Mouse (Mus musculus): Measurements from ENCODE around the gene Anapc15. TPM values are rescaled to one million over a fixed set of nuclear protein-coding genes. Genes with fewer than 3 reads are reported as not detected.

The Anapc15 gene
- polyA plus RNA-seq, 1 experiment = 103 TPM

DNA sequence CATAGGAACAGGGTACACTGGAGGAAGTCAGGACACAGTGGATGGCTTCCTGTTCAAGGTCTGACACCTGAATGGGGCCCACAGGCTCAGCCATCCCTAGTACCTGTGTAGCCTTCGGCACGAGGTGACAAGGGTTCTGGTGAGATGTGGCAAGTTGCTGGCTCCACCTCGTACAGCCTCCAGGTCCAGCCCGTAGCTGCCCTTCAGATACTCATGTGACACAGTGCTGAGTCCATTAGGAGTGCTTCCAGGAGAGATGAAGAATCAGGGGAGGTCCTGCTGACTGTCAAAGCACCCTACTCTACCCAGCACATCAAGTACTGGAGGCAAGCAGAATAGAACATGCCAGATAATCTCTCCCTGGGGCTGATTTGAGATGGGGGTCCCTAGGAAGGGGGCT, 31.1 kb upstream of the Anapc15 start:
- no peak overlapping the region for H3K4me3 ChIP-seq (ENCODE audit: insufficient read depth, low read length)
- peaks cover 11% of the 10 kb centered on the region for H3K4me1 ChIP-seq (ENCODE audit: control insufficient read depth, insufficient read depth, low read length)
- no peak overlapping the region for H3K27ac ChIP-seq (ENCODE audit: insufficient read depth, low read depth, low read length)
- no peak for TF ChIP-seq POLR2A (IDR thresholded peaks at IDR 0.05; ENCODE audit: borderline replicate concordance, low read depth, low read length)
- no peak for TF ChIP-seq CTCF (IDR thresholded peaks at IDR 0.05; ENCODE audit: low read depth, low read length)

DNA sequence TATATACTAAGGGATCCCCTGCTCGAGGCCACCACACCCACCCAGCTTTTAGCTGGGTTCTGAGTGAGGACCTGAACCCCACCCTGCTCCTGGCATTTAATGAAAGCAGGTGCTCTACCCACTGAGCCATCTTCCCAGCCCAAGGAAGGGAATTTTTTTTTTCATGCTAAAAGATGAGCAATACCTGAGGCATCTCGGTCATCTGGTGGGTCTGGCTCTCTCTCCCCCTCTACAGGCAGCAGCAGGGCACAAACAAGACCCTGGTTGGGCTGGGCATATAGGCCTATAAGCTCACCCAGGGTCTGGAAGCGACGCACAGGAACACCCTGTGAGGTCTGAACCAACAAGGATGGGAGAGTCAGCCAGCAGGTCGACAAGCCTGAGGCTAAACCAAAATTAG, 30.2 kb upstream of the Anapc15 start:
- TF ChIP-seq CTCF (IDR thresholded peaks at IDR 0.05; ENCODE audit: low read depth, low read length) (no peak), POLR2A (IDR thresholded peaks at IDR 0.05; ENCODE audit: borderline replicate concordance, low read depth, low read length) (no peak)
- Histone ChIP-seq H3K4me3 (ENCODE audit: insufficient read depth, low read length) (no peak overlapping the region), H3K4me1 (ENCODE audit: control insufficient read depth, insufficient read depth, low read length) (peaks cover 12% of the 10 kb centered on the region), H3K27ac (ENCODE audit: insufficient read depth, low read depth, low read length) (no peak overlapping the region)

DNA sequence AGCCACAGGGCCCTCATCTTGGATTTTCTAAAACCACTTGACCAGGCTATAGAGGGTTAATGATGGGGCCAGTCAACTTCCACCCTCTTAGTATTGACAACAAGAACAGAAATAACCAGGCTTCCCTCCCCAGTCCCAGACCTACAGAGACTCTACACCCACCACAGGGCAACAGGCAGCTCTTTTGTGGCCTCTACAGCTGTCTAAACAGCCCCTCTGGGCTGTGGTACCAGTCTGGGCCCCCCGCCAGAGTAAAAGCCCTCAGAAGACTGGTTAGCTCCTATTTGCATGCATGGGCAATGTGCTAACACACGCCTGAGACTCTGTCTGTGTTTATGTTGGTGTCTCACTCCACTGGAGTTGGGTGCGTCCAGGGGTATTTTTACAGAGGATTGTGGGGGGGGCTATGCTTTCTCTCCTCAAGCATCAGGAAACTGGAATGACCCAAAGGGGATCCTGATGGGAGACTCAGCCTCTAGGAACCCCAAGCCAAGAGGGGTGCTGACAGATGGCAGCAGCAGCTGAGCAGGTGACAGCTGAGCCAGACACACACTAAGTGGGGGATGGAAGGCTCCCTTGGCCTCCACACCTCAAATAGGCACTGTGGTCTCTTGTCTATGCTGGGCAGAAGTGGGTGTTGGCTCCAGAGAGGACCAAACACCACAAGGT, 29.5 kb upstream of the Anapc15 start:
- H3K27ac ChIP-seq (ENCODE audit: insufficient read depth, low read depth, low read length) = no peak overlapping the region
- peaks cover 19% of the 10 kb centered on the region for H3K4me1 ChIP-seq (ENCODE audit: control insufficient read depth, insufficient read depth, low read length)
- TF ChIP-seq CTCF (IDR thresholded peaks at IDR 0.05; ENCODE audit: low read depth, low read length) (no peak), POLR2A (IDR thresholded peaks at IDR 0.05; ENCODE audit: borderline replicate concordance, low read depth, low read length) (no peak)
- H3K4me3 ChIP-seq (ENCODE audit: insufficient read depth, low read length) = no peak overlapping the region

DNA sequence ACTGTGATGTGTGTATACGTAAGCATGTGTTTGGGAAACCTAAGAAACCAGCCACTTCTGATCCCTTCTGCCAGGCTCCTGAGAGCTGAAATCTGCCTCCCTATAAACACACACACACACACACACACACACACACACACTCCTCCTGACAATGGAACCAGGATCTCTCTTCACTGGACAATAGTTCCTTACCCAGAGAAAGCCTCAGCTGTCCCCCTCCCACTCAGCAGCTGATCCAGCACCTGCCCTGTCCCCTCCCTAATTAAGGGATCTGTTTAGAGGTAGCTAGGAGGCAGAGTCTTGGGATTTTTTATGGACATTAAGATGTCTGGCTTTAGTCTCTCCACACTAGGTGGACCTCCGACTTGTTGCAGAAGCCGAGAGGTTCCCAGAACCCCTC, 28.6 kb upstream of the Anapc15 start:
- H3K27ac ChIP-seq (ENCODE audit: insufficient read depth, low read depth, low read length) = no peak overlapping the region
- H3K4me1 ChIP-seq (ENCODE audit: control insufficient read depth, insufficient read depth, low read length) = peaks cover 25% of the 10 kb centered on the region
- TF ChIP-seq POLR2A (IDR thresholded peaks at IDR 0.05; ENCODE audit: borderline replicate concordance, low read depth, low read length) (no peak), CTCF (IDR thresholded peaks at IDR 0.05; ENCODE audit: low read depth, low read length) (no peak)
- peak overlapping the region; percentile 70; the same call in 1 of the 2 replicates for H3K4me3 ChIP-seq (ENCODE audit: insufficient read depth, low read length)

DNA sequence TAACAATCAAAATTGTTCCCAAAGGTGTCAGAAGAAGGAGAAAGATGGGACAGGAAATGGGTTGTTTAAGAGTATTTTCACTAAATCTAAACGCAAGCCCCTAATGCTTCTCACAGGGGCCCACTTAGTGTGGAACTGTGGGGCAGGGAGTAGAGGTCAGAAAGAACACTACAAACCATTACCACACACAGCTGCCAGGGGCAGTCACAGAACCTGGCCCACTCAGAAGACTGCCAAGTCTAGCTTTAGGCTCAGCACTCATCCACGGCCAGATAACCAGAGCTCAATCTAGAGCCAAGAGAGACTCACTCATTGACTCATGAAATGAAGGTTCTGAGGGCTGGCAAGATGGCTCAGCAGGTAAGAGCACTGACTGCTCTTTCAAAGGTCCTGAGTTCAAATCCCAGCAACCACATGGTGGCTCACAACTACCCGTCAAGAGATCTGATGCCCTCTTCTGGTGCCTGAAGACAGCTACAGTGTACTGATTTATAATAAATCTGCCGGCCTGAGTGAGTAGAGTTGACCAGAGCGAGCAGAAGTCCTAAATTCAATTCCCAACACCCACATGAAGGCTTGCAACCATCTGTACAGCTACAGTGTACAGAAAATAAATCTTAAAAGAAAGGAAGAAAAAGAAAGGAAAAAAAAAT, 27.9 kb upstream of the Anapc15 start:
- H3K27ac ChIP-seq (ENCODE audit: insufficient read depth, low read depth, low read length) = peak overlapping the region; percentile 77
- peaks cover 32% of the 10 kb centered on the region for H3K4me1 ChIP-seq (ENCODE audit: control insufficient read depth, insufficient read depth, low read length)
- peak; percentile 12; the same call in 1 of the 2 replicates for TF ChIP-seq CTCF (IDR thresholded peaks at IDR 0.05; ENCODE audit: low read depth, low read length)
- no peak for TF ChIP-seq POLR2A (IDR thresholded peaks at IDR 0.05; ENCODE audit: borderline replicate concordance, low read depth, low read length)
- peak overlapping the region; percentile 70 for H3K4me3 ChIP-seq (ENCODE audit: insufficient read depth, low read length)

DNA sequence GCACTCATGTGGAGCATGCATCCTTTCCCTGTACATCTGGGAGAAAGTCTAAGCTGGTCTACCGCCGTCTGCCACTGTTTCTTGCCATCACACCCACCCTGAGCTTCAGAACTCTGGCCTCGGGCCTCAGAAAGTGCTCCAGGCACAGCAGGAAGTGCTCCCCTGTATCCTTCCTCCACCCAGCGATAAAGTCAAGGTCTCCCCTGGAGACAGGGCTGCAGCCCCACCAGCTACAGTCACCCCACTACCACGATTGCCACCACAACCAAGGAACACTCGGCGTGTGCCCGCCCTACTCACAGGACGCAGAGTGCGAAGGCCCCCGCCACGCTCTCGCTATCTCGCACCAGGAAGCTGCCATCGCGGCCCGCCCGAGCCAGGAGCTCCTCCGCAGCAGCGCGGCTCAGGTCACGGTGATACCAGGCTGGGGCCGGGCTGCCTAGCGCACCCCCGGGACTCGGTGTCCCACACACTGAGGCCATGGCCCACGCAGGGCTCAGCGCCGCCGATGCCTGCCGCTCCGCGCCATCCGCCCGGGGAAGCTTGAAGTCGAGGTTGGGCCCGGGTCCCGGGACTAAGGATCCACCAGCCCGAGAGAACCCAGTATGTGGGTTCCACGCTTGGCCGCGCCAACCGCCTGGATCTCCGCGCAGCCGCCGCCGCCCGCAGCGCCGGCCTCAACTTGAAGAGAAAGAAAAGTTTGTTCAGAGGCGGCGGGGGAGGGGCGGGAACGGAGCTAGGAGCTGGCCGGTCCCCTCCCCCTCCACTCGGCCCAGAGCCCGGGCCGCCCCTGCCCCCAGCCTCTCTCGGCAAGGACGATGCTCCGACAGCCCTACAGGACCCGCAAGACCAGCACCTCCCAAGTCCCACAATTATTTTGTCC, 27.0 kb upstream of the Anapc15 start:
- Histone ChIP-seq H3K4me3 (ENCODE audit: insufficient read depth, low read length) (peak overlapping the region; percentile 70), H3K27ac (ENCODE audit: insufficient read depth, low read depth, low read length) (peak overlapping the region; percentile 86), H3K4me1 (ENCODE audit: control insufficient read depth, insufficient read depth, low read length) (peaks cover 32% of the 10 kb centered on the region)
- TF ChIP-seq POLR2A (IDR thresholded peaks at IDR 0.05; ENCODE audit: borderline replicate concordance, low read depth, low read length) (no peak), CTCF (IDR thresholded peaks at IDR 0.05; ENCODE audit: low read depth, low read length) (no peak)

DNA sequence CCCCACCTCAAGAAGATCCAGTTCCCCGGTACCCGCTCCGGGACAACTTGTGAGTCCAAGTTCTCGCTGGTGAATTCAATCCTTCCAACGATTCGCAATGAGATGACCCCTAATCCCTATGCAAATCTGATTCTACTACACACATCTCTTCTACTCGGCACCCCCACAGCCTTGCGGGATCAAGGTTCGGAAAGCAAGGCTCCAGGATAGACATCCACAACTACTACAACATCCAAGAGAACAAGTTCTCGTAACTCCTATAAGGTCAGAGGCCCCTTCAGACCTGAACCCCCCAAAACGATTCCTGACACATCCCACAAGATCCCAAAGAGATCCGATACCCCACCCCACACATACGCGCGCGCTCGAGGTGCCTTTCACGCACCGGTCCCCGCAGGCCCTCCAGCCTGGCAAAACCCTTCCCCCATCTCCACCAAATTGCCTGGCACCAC, 26.3 kb upstream of the Anapc15 start:
- Histone ChIP-seq H3K4me1 (ENCODE audit: control insufficient read depth, insufficient read depth, low read length) (peaks cover 32% of the 10 kb centered on the region), H3K27ac (ENCODE audit: insufficient read depth, low read depth, low read length) (peak overlapping the region; percentile 86), H3K4me3 (ENCODE audit: insufficient read depth, low read length) (peak overlapping the region; percentile 70)
- no peak for TF ChIP-seq POLR2A (IDR thresholded peaks at IDR 0.05; ENCODE audit: borderline replicate concordance, low read depth, low read length)
- no peak for TF ChIP-seq CTCF (IDR thresholded peaks at IDR 0.05; ENCODE audit: low read depth, low read length)

DNA sequence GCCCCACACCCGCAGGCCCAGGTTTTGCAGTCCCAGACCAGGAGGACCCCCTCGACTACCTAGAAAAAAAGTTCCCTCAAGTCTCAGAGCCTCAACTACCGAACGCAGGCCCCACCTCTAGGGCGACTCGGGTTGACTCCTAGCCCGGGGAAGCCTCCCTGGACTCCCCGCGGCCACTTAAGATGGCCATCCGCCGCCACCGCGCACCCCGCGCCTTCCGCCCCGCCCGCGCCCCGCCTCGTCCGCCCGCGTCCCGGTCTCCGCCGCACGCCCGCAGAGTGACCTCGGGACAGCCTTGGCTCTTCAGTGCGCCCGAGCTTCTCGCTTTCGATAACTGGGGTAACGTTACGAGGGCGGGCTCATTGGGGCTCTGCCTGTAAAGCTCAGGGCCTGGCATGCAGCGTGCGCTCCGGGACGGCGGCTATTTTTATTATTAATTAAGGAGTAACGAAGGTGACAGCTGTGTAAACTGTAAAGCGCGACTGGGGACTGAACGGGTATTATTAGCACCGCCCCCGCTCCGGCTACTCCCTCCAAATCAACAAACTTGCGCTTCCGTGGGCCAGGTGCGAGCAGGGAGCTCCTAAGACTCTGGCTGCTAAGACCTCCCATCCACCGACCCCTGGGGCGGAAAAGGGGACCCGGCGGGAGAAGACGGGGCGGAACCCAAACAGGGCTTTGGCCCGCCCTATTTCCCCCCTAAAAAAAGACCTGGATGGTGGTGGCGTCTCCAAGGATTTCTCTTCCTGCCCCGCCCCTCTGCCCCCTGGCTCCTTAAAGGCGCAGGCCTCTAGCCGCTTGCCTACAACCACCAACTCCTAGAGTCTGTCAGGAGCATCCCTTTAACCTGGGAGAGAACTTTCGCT, 25.7 kb upstream of the Anapc15 start, which contains the start of gene Inppl1:
Gene Inppl1 (minus strand): TSS at position 624 of the 866 bp plus-strand sequence.
- Histone ChIP-seq H3K4me3 (ENCODE audit: insufficient read depth, low read length) (peak within 1 kb of the TSS; percentile 70), H3K4me1 (ENCODE audit: control insufficient read depth, insufficient read depth, low read length) (peaks cover 32% of the 10 kb centered on the region), H3K27ac (ENCODE audit: insufficient read depth, low read depth, low read length) (peak within 1 kb of the TSS; percentile 86)
- TF ChIP-seq CTCF (IDR thresholded peaks at IDR 0.05; ENCODE audit: low read depth, low read length) = no peak
- no peak for TF ChIP-seq POLR2A (IDR thresholded peaks at IDR 0.05; ENCODE audit: borderline replicate concordance, low read depth, low read length)

DNA sequence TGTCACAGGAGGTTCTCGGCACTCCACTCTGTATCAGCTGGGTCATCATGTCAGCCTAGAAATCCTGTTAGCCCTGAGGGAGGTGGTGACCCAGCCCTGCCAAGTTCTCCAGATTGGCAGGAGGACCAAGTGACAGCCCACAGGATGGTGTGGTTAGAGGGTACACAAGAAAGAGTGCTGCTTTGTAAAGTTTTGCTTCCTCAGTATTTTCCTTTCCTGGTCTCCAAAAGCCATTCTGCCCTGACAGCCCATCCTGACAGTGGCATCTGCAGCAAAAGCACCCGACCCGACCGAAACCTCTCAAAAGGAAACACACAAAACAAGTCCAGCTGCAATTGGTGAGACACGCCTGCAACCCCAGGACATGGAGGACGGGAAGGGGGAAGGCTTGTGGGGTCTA, 19.3 kb upstream of the Anapc15 start:
- Histone ChIP-seq H3K4me3 (ENCODE audit: insufficient read depth, low read length) (no peak overlapping the region), H3K4me1 (ENCODE audit: control insufficient read depth, insufficient read depth, low read length) (peaks cover 25% of the 10 kb centered on the region), H3K27ac (ENCODE audit: insufficient read depth, low read depth, low read length) (no peak overlapping the region)
- no peak for TF ChIP-seq CTCF (IDR thresholded peaks at IDR 0.05; ENCODE audit: low read depth, low read length)
- no peak for TF ChIP-seq POLR2A (IDR thresholded peaks at IDR 0.05; ENCODE audit: borderline replicate concordance, low read depth, low read length)
